7 mouse cellular contexts compared by ENCODE assay signal in genomic region chr8:126945730-126946163, GRCm38 (mm10). TPM values are rescaled to one million over a fixed set of nuclear protein-coding genes. Genes with fewer than 3 reads are reported as not detected.
DNase-seq lines count a peak whose midpoint lies in the region; ATAC-seq and TF ChIP-seq lines count a peak whose summit lies in the region.

Gene Tomm20 (minus strand): TSS chr8:126945844.

- peak within 1 kb of the TSS; percentile 97 for H3K4me3 ChIP-seq in embryonic facial prominence, embryonic 12.5 days
- peak within 1 kb of the TSS; percentile 63 for H3K4me3 ChIP-seq in kidney, adult 2 months (ENCODE audit: insufficient read depth, low read depth, low read length)
- peak within 1 kb of the TSS; percentile 94 for H3K4me3 ChIP-seq in limb, embryonic 12.5 days (replicated peaks)
- peak within 1 kb of the TSS; percentile 65 for H3K4me3 ChIP-seq in midbrain, embryonic 15.5 days
- H3K4me3 ChIP-seq in spleen, adult 2 months (ENCODE audit: extremely low read depth, insufficient read depth, insufficient read length) = peak within 1 kb of the TSS; percentile 67

- peak within 1 kb of the TSS; percentile 97 for H3K4me2 ChIP-seq in embryonic facial prominence, embryonic 12.5 days (replicated peaks)
- peak within 1 kb of the TSS; percentile 92 for H3K4me2 ChIP-seq in limb, embryonic 12.5 days
- peak within 1 kb of the TSS; percentile 93 for H3K4me2 ChIP-seq in midbrain, embryonic 15.5 days

- peaks cover 14% of the 10 kb centered on the region for H3K4me1 ChIP-seq in embryonic facial prominence, embryonic 12.5 days
- peaks cover 12% of the 10 kb centered on the region; the same call in 1 of the 2 replicates for H3K4me1 ChIP-seq in kidney, adult 2 months (ENCODE audit: control insufficient read depth, insufficient read depth, low read length)
- peaks cover 16% of the 10 kb centered on the region for H3K4me1 ChIP-seq in limb, embryonic 12.5 days (replicated peaks)
- peaks cover 34% of the 10 kb centered on the region for H3K4me1 ChIP-seq in midbrain, embryonic 15.5 days
- peaks cover 9% of the 10 kb centered on the region for H3K4me1 ChIP-seq in spleen, adult 2 months (ENCODE audit: control insufficient read depth, insufficient read depth, insufficient read length)

- peak within 1 kb of the TSS; percentile 91 for H3K27ac ChIP-seq in embryonic facial prominence, embryonic 12.5 days
- H3K27ac ChIP-seq in kidney, adult 2 months (ENCODE audit: insufficient read depth, low read depth, low read length) = peak within 1 kb of the TSS; percentile 73
- H3K27ac ChIP-seq in limb, embryonic 12.5 days = peak within 1 kb of the TSS; percentile 93
- peak within 1 kb of the TSS; percentile 80 for H3K27ac ChIP-seq in midbrain, embryonic 15.5 days
- peak within 1 kb of the TSS; percentile 43; the same call in 1 of the 2 replicates for H3K27ac ChIP-seq in spleen, adult 2 months (ENCODE audit: insufficient read depth, low read length)

- DNase-seq in adrenal gland, postnatal 25 days = peak; percentile 99
- peak; percentile 97 to 98 for DNase-seq in heart, adult 18-20 months
- peak; percentile 98 for DNase-seq in kidney, adult 2 months
- peak; percentile 84 to 92 for DNase-seq in spleen, adult 2 months (ENCODE audit: low read depth in 1 of 2, low spot score in 2 of 2)

- ATAC-seq in embryonic facial prominence, embryonic 12.5 days (ENCODE audit: insufficient number of reproducible peaks, insufficient read depth, low FRiP score, low TSS enrichment) = peak; percentile 87
- ATAC-seq in limb, embryonic 12.5 days (ENCODE audit: insufficient number of reproducible peaks, insufficient read depth, low FRiP score, low TSS enrichment, low read depth) = peak; percentile 88
- peak; percentile 94 for ATAC-seq in midbrain, embryonic 15.5 days (replicated peaks)

- peak within 1 kb of the TSS; percentile 91 for H3K9ac ChIP-seq in embryonic facial prominence, embryonic 12.5 days
- H3K9ac ChIP-seq in limb, embryonic 12.5 days (replicated peaks) = peak within 1 kb of the TSS; percentile 94
- H3K9ac ChIP-seq in midbrain, embryonic 15.5 days = peak within 1 kb of the TSS; percentile 71

- under 1% methylated on average over 48 of the region's 48 CpGs for WGBS in embryonic facial prominence, embryonic 12.5 days
- under 1% methylated on average over 48 of the region's 48 CpGs for WGBS in kidney, adult 2 months
- WGBS in limb, embryonic 12.5 days = under 1% methylated on average over 48 of the region's 48 CpGs
- 0% methylated on average over 48 of the region's 48 CpGs for WGBS in midbrain, embryonic 15.5 days
- WGBS in spleen, adult 2 months = under 1% methylated on average over 48 of the region's 48 CpGs

- H3K27me3 ChIP-seq in embryonic facial prominence, embryonic 12.5 days = no peaks in the 10 kb centered on the region
- H3K27me3 ChIP-seq in kidney, adult 2 months (replicated peaks; ENCODE audit: control insufficient read depth, insufficient read depth, low read length) = no peaks in the 10 kb centered on the region
- H3K27me3 ChIP-seq in limb, embryonic 12.5 days = no peaks in the 10 kb centered on the region
- no peaks in the 10 kb centered on the region for H3K27me3 ChIP-seq in midbrain, embryonic 15.5 days (replicated peaks)
- no peaks in the 10 kb centered on the region for H3K27me3 ChIP-seq in spleen, adult 2 months (ENCODE audit: control insufficient read depth, insufficient read depth, low read length)

- TF ChIP-seq CTCF in kidney, adult 2 months (conservative IDR thresholded peaks at IDR 0.05; ENCODE audit: insufficient read depth, insufficient read length, low read depth, low read length) = no peak
- TF ChIP-seq CTCF in spleen, adult 2 months (IDR thresholded peaks at IDR 0.05; ENCODE audit: extremely low read depth, insufficient read depth, insufficient read length, insufficient replicate concordance) = no peak

- peaks cover 18% of the 10 kb centered on the region for H3K36me3 ChIP-seq in embryonic facial prominence, embryonic 12.5 days
- peaks cover 1% of the 10 kb centered on the region; the same call in 1 of the 2 replicates for H3K36me3 ChIP-seq in kidney, adult 2 months (ENCODE audit: control insufficient read depth, insufficient read depth, low read length)
- peaks cover 33% of the 10 kb centered on the region for H3K36me3 ChIP-seq in limb, embryonic 12.5 days
- peaks cover 12% of the 10 kb centered on the region for H3K36me3 ChIP-seq in midbrain, embryonic 15.5 days (replicated peaks)
- peaks cover 10% of the 10 kb centered on the region; the same call in 1 of the 2 replicates for H3K36me3 ChIP-seq in spleen, adult 2 months (ENCODE audit: control insufficient read depth, insufficient read depth, low read length)

- no peaks in the 10 kb centered on the region for H3K9me3 ChIP-seq in embryonic facial prominence, embryonic 12.5 days
- no peaks in the 10 kb centered on the region for H3K9me3 ChIP-seq in limb, embryonic 12.5 days
- no peaks in the 10 kb centered on the region for H3K9me3 ChIP-seq in midbrain, embryonic 15.5 days

- TF ChIP-seq POLR2A in kidney, adult 2 months (IDR thresholded peaks at IDR 0.05; ENCODE audit: low read depth, low read length) = no peak
- TF ChIP-seq POLR2A in spleen, adult 2 months (IDR thresholded peaks at IDR 0.05; ENCODE audit: low read depth, low read length) = no peak

RNA-seq across cellular contexts. Expression of gene Tomm20, which starts in this region (rescaled TPM):
- total RNA-seq in adrenal gland, postnatal 25 days (2021) = 162 and 189 TPM in 2 replicates
- 191 and 200 TPM in 2 replicates for polyA plus RNA-seq in embryonic facial prominence, embryonic 12.5 days (2016; fragmentation: Nextera tagmentation; extraction: Ambion mirVana)
- total RNA-seq in heart, adult 18-20 months (2021) = 10 to 100 TPM; 93.5 to 97.6 TPM
- polyA plus RNA-seq in kidney, adult 2 months (2012; rRNA removed) = 541 and 684 TPM in 2 replicates
- polyA plus RNA-seq in limb, embryonic 12.5 days (2016; fragmentation: Nextera tagmentation; extraction: Ambion mirVana) = 217 and 222 TPM in 2 replicates
- 197 and 198 TPM in 2 replicates for polyA plus RNA-seq in midbrain, embryonic 15.5 days (2015; fragmentation: Nextera tagmentation; extraction: Ambion mirVana)
- 346 and 417 TPM in 2 replicates for polyA plus RNA-seq in spleen, adult 2 months (2012; rRNA removed)

Comparison
In these comparisons a context has a peak if more than half of its experiments do, and no peak if none do; other contexts are left out.
1. Peak in every context shown above with its lines: DNase-seq, ATAC-seq, H3K4me3 ChIP-seq and H3K27ac ChIP-seq.
2. H3K27ac ChIP-seq: peak in every context shown above with its lines; median percentile 93 in limb, embryonic 12.5 days; 91 in embryonic facial prominence, embryonic 12.5 days; 80 in midbrain, embryonic 15.5 days; 73 in kidney, adult 2 months; 43 in spleen, adult 2 months.